Mouse (Mus musculus) myocyte (in vitro differentiated cells): ENCODE measurements around the gene Gm20388. TPM values are rescaled to one million over a fixed set of nuclear protein-coding genes. Genes with fewer than 3 reads are reported as not detected.

Experiments
- H3K27me3 ChIP-seq: one replicate; pipeline ENCODE4 v1.6.1; 2011; ENCODE audit not compliant: control insufficient read depth, insufficient read depth, insufficient read length
- H3K36me3 ChIP-seq: one replicate; pipeline ENCODE4 v1.6.1; 2011; ENCODE audit not compliant: control insufficient read depth, insufficient read depth
- H3K4me2 ChIP-seq: one replicate; pipeline ENCODE4 v1.6.1; 2011; ENCODE audit warnings: low read depth, control low read depth
- H3K4me3 ChIP-seq: one replicate; pipeline ENCODE4 v1.5.1; 2011; ENCODE audit warnings: mild to moderate bottlenecking, control low read depth, moderate library complexity
- H3K79me2 ChIP-seq: one replicate; pipeline ENCODE4 v1.6.1; 2011; ENCODE audit not compliant: control insufficient read depth, insufficient read depth
- H3ac ChIP-seq: one replicate; pipeline ENCODE4 v1.6.1; 2011; ENCODE audit not compliant: control insufficient read depth, insufficient read length
- CEBPB ChIP-seq: IDR thresholded peaks from 2 replicates; pipeline ENCODE4 v1.6.1; 2011; ENCODE audit warnings: mild to moderate bottlenecking, moderate library complexity; ENCODE audit not compliant: poor library complexity, insufficient read depth, severe bottlenecking
- E2F4 ChIP-seq: IDR thresholded peaks from one replicate; pipeline ENCODE4 v1.6.1; 2011; ENCODE audit warnings: mild to moderate bottlenecking, control low read depth, moderate library complexity; ENCODE audit not compliant: insufficient read depth
- MAX ChIP-seq: IDR thresholded peaks from one replicate; pipeline ENCODE4 v1.6.1; 2011; ENCODE audit warnings: low read depth, mild to moderate bottlenecking, control low read depth
- MYOD1 ChIP-seq, 3 experiments: IDR thresholded peaks; one replicate each; pipeline ENCODE4 v1.6.1; 2011; ENCODE audit warnings: control low read depth in 2 of 3, low read depth in 2 of 3, mild to moderate bottlenecking in 2 of 3, moderate library complexity in 1 of 3; ENCODE audit not compliant: insufficient read length in 2 of 3, control insufficient read depth in 1 of 3
- MYOG ChIP-seq, 3 experiments: IDR thresholded peaks; one replicate each; pipeline ENCODE4 v1.6.1; 2011; ENCODE audit warnings: control low read depth in 2 of 3, low read depth in 2 of 3, mild to moderate bottlenecking in 2 of 3; ENCODE audit not compliant: insufficient read length in 2 of 3, control insufficient read depth in 1 of 3, insufficient read depth in 1 of 3
- POLR2A ChIP-seq: IDR thresholded peaks from one replicate; pipeline ENCODE4 v1.6.1; 2011; ENCODE audit warnings: low read depth, mild to moderate bottlenecking, control low read depth, moderate library complexity; ENCODE audit not compliant: insufficient read length
- POLR2AphosphoS2 ChIP-seq: IDR thresholded peaks from one replicate; pipeline ENCODE4 v1.6.1; 2011; ENCODE audit warnings: low read depth, control low read depth; ENCODE audit not compliant: insufficient read length
- REST ChIP-seq: IDR thresholded peaks from one replicate; pipeline ENCODE4 v1.6.1; 2011; ENCODE audit warnings: mild to moderate bottlenecking, control low read depth, moderate library complexity; ENCODE audit not compliant: insufficient read depth, insufficient read length
- SRF ChIP-seq: IDR thresholded peaks from one replicate; pipeline ENCODE4 v1.6.1; 2011; ENCODE audit warnings: low read depth; ENCODE audit not compliant: control insufficient read depth, insufficient read length
- TCF12 ChIP-seq: IDR thresholded peaks from one replicate; pipeline ENCODE4 v1.6.1; 2011; ENCODE audit warnings: mild to moderate bottlenecking, control low read depth; ENCODE audit not compliant: poor library complexity, insufficient read depth, severe bottlenecking
- TCF3 ChIP-seq: IDR thresholded peaks from one replicate; pipeline ENCODE4 v1.6.1; 2011; ENCODE audit warnings: low read depth, control low read depth; ENCODE audit not compliant: insufficient read length
- USF1 ChIP-seq: IDR thresholded peaks from one replicate; pipeline ENCODE4 v1.6.1; 2011; ENCODE audit warnings: low read depth, mild to moderate bottlenecking, control low read depth, moderate library complexity
- polyA plus RNA-seq: library from polyadenylated mRNA; unstranded; fragments of >200 nt; fragmentation: generic; extraction: Trizol; gene quantifications from one replicate; pipeline ENCODE4 v1.2.1, GENCODE M21; 2012; ENCODE audit warnings: missing spikeins

Gm20388 gene
- polyA plus RNA-seq, 1 experiment, result 15.3 TPM

GRCm38 (mm10) chr8:123993597-123993996 lies 4083.0 kb downstream of the Gm20388 start:
- peaks cover 5% of the 10 kb centered on the region for H3K79me2 ChIP-seq
- TF ChIP-seq POLR2AphosphoS2 (no peak), USF1 (no peak), SRF (no peak), MYOD1 (IDR thresholded peaks at IDR 0.05; ENCODE audit: control insufficient read depth in 1 of 3, insufficient read length in 2 of 3, low read depth in 2 of 3) (no peak)
- H3K36me3 ChIP-seq, result peaks cover 10% of the 10 kb centered on the region
- H3ac ChIP-seq, result no peak overlapping the region
- no peak overlapping the region for H3K4me2 ChIP-seq
- no peak overlapping the region for H3K4me3 ChIP-seq
- no peaks in the 10 kb centered on the region for H3K27me3 ChIP-seq

- no peak overlapping the region for H3ac ChIP-seq
- peaks cover 10% of the 10 kb centered on the region for H3K36me3 ChIP-seq
- TF ChIP-seq TCF3 (no peak), SRF (no peak), POLR2AphosphoS2 (no peak), REST (no peak), TCF12 (no peak), MYOD1 (IDR thresholded peaks at IDR 0.05; ENCODE audit: control insufficient read depth in 1 of 3, insufficient read length in 2 of 3, low read depth in 2 of 3) (no peak), POLR2A (no peak), E2F4 (no peak), CEBPB (no peak), MYOG (IDR thresholded peaks at IDR 0.05; ENCODE audit: control insufficient read depth in 1 of 3, insufficient read depth in 1 of 3, insufficient read length in 2 of 3, low read depth in 2 of 3) (no peak), MAX (no peak), USF1 (no peak)
Observed at GRCm38 (mm10) chr8:123993997-123994396, 4083.4 kb downstream of the Gm20388 start.

GRCm38 (mm10) chr8:123999568-123999967 lies 4088.9 kb downstream of the Gm20388 start:
- no peak overlapping the region for H3ac ChIP-seq
- TF ChIP-seq POLR2A (no peak), CEBPB (no peak), SRF (no peak), MAX (no peak), TCF3 (no peak), MYOG (IDR thresholded peaks at IDR 0.05; ENCODE audit: control insufficient read depth in 1 of 3, insufficient read depth in 1 of 3, insufficient read length in 2 of 3, low read depth in 2 of 3) (peak; percentile 32 to 89 (median 70)), REST (no peak), POLR2AphosphoS2 (no peak), MYOD1 (IDR thresholded peaks at IDR 0.05; ENCODE audit: control insufficient read depth in 1 of 3, insufficient read length in 2 of 3, low read depth in 2 of 3) (peak; percentile 81 to 92 (median 92)), USF1 (peak; percentile 1), TCF12 (no peak), E2F4 (no peak)
- peaks cover 19% of the 10 kb centered on the region for H3K36me3 ChIP-seq
- no peaks in the 10 kb centered on the region for H3K27me3 ChIP-seq
- no peak overlapping the region for H3K4me2 ChIP-seq
- H3K4me3 ChIP-seq, result no peak overlapping the region
- H3K79me2 ChIP-seq, result peaks cover 22% of the 10 kb centered on the region

More at GRCm38 (mm10) chr8:123993997-123994396, 4083.4 kb downstream of the Gm20388 start:
- H3K79me2 ChIP-seq, result peaks cover 9% of the 10 kb centered on the region
- H3K4me3 ChIP-seq, result no peak overlapping the region
- no peaks in the 10 kb centered on the region for H3K27me3 ChIP-seq
- H3K4me2 ChIP-seq, result no peak overlapping the region

- Histone ChIP-seq H3K36me3 (peaks cover 19% of the 10 kb centered on the region), H3ac (no peak overlapping the region), H3K4me2 (no peak overlapping the region), H3K4me3 (no peak overlapping the region), H3K79me2 (peaks cover 22% of the 10 kb centered on the region), H3K27me3 (no peaks in the 10 kb centered on the region)
- TF ChIP-seq POLR2A (no peak), TCF3 (no peak)
Observed at GRCm38 (mm10) chr8:124002546-124003108, 4092.0 kb downstream of the Gm20388 start.

GRCm38 (mm10) chr8:124007829-124008228 lies 4097.2 kb downstream of the Gm20388 start:
- Histone ChIP-seq H3K36me3 (peaks cover 29% of the 10 kb centered on the region), H3K27me3 (no peaks in the 10 kb centered on the region), H3K79me2 (peaks cover 22% of the 10 kb centered on the region), H3ac (no peak overlapping the region), H3K4me2 (no peak overlapping the region), H3K4me3 (no peak overlapping the region)
- TF ChIP-seq TCF3 (no peak), REST (no peak), POLR2A (no peak), TCF12 (no peak), SRF (no peak), USF1 (no peak)
